Mouse (Mus musculus) cerebellum, adult 2 months (tissue): ENCODE results near the gene Cad. TPM values are rescaled to one million over a fixed set of nuclear protein-coding genes. Genes with fewer than 3 reads are reported as not detected.
"Not testable (repeated sequence)": the region's sequence is repeated elsewhere in the genome, so short reads cannot be mapped to it uniquely, and the experiment has no call there.

Source experiments
- DNase-seq, 2 experiments: peaks; one replicate each; pipeline ENCODE4 v3.0.0; 2021
- H3K27ac ChIP-seq: fragments of 200-500 bp; 2 replicates; pipeline ENCODE4 v1.5.1; 2012; ENCODE audit warnings: low read length, control low read depth, inconsistent platforms; ENCODE audit not compliant: insufficient read depth
- H3K27me3 ChIP-seq: fragments of 200-500 bp; 2 replicates; pipeline ENCODE4 v1.6.1; 2012; ENCODE audit warnings: inconsistent platforms, mild to moderate bottlenecking, low read length, moderate library complexity; ENCODE audit not compliant: control insufficient read depth, insufficient read depth
- H3K4me1 ChIP-seq: fragments of 200-500 bp; 2 replicates; pipeline ENCODE4 v1.6.1; 2011; ENCODE audit warnings: low read length; ENCODE audit not compliant: control insufficient read depth, insufficient read depth
- H3K4me3 ChIP-seq: fragments of 200-500 bp; replicated peaks from 2 replicates; pipeline ENCODE3; 2011; ENCODE audit warnings: mild to moderate bottlenecking, low read depth, low read length, control low read depth; ENCODE audit not compliant: insufficient read depth
- CTCF ChIP-seq: fragments of 200-500 bp; IDR thresholded peaks from 2 replicates; pipeline ENCODE4 v1.5.1; 2011; ENCODE audit warnings: low read depth, mild to moderate bottlenecking, control low read depth, low read length, moderate library complexity, borderline replicate concordance; ENCODE audit not compliant: insufficient read depth
- POLR2A ChIP-seq: fragments of 200-500 bp; IDR thresholded peaks from 2 replicates; pipeline ENCODE4 v1.6.1; 2011; ENCODE audit warnings: low read length, control low read depth, borderline replicate concordance; ENCODE audit not compliant: insufficient read depth
- WGBS: fragments of 180-500 bp; shearing (Covaris S2); methylation state at CpG from one replicate; pipeline ENCODE4 v1.1.7; 2018; 5-methylcytosine and 5-hydroxymethylcytosine counted together
- polyA plus RNA-seq: library from polyadenylated mRNA; depleted of rRNA; stranded (reverse); fragments of >200 nt; gene quantifications from 2 replicates; pipeline ENCODE4 v1.2.3, GENCODE M21; 2012

Cad gene
- polyA plus RNA-seq, 1 experiment, result 21.7 TPM

DNA sequence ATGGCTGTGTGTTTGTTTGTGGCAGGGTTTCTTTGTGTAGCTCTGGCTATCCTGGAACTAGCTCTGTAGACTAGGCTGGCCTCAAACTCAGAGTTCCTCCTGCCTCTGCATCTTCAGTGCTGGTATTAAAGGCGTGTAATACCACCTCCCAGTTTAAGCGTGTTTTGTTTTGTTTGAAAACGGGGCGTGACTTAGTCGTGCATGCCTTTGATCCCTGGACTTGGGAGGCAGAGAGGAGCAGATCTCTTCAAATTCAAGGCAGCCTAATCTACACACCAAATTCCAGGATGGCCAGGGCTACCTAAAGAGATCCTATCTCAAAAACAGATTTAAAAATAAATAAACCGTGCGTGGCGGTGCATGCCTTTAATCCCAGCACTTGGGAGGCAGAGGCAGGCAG lies 23.1 kb upstream of the Cad start:
- TF ChIP-seq POLR2A, result no peak
- TF ChIP-seq CTCF, result no peak
- Histone ChIP-seq H3K4me3 (no peak overlapping the region), H3K27me3 (no peaks in the 10 kb centered on the region; the same call in 1 of the 2 replicates), H3K27ac (no peak overlapping the region), H3K4me1 (no peaks in the 10 kb centered on the region)
- DNase-seq, result no peak
- 83% methylated on average over 8 of the region's 8 CpGs for WGBS

GRCm38 (mm10) chr5:31034669-31035068 lies 19.9 kb upstream of the Cad start:
- Histone ChIP-seq H3K27me3 (no peaks in the 10 kb centered on the region), H3K27ac (no peak overlapping the region), H3K4me3 (no peak overlapping the region), H3K4me1 (no peaks in the 10 kb centered on the region)
- 89% methylated on average over 6 of the region's 6 CpGs for WGBS
- no peak for DNase-seq
- no peak for TF ChIP-seq CTCF
- no peak for TF ChIP-seq POLR2A

- not testable (repeated sequence) for H3K27ac ChIP-seq, H3K4me3 ChIP-seq, DNase-seq, H3K27me3 ChIP-seq, H3K4me1 ChIP-seq
- WGBS, result 87% methylated on average over 11 of the region's 11 CpGs
Measured at GRCm38 (mm10) chr5:31036556-31036955, 18.0 kb upstream of the Cad start.

GRCm38 (mm10) chr5:31038171-31038845 lies 16.3 kb upstream of the Cad start:
- no peaks in the 10 kb centered on the region for H3K27me3 ChIP-seq
- 90% methylated on average over 7 of the region's 7 CpGs for WGBS

GRCm38 (mm10) chr5:31046416-31046815 lies 8.2 kb upstream of the Cad start:
- Histone ChIP-seq H3K27ac (no peak overlapping the region), H3K4me1 (no peaks in the 10 kb centered on the region), H3K27me3 (no peaks in the 10 kb centered on the region), H3K4me3 (no peak overlapping the region)
- DNase-seq, result no peak
- no peak for TF ChIP-seq POLR2A
- no peak for TF ChIP-seq CTCF
- 93% methylated on average over 6 of the region's 6 CpGs for WGBS

More at GRCm38 (mm10) chr5:31038171-31038845, 16.3 kb upstream of the Cad start:
- H3K4me3 ChIP-seq, result no peak overlapping the region
- no peak for DNase-seq
- TF ChIP-seq CTCF, result no peak
- no peak for TF ChIP-seq POLR2A
- no peak overlapping the region for H3K27ac ChIP-seq
- H3K4me1 ChIP-seq, result no peaks in the 10 kb centered on the region

DNA sequence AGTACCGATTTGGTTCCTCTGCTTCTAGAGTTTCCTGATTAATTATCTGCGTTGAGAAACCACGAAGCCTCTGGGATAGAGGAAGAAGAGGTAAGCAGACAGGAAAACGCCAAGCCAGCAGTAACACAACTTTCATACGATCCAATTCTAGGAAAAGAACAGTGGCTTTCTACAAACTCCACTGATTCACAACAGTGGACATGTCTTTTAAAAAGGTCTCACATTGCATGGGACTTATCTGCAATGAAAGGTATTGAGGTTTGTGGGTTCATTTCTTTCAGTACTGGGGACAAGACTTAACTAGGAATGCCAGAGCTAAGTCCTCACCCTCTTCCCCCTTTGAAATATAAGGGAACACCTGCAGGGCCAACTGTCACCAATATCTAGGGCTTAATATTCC lies 7.5 kb upstream of the Cad start:
- H3K27ac ChIP-seq, result no peak overlapping the region
- TF ChIP-seq POLR2A, result no peak
- TF ChIP-seq CTCF, result no peak
- no peaks in the 10 kb centered on the region for H3K27me3 ChIP-seq
- no peaks in the 10 kb centered on the region for H3K4me1 ChIP-seq
- 85% methylated on average over 5 of the region's 5 CpGs for WGBS
- H3K4me3 ChIP-seq, result no peak overlapping the region
- no peak for DNase-seq

DNA sequence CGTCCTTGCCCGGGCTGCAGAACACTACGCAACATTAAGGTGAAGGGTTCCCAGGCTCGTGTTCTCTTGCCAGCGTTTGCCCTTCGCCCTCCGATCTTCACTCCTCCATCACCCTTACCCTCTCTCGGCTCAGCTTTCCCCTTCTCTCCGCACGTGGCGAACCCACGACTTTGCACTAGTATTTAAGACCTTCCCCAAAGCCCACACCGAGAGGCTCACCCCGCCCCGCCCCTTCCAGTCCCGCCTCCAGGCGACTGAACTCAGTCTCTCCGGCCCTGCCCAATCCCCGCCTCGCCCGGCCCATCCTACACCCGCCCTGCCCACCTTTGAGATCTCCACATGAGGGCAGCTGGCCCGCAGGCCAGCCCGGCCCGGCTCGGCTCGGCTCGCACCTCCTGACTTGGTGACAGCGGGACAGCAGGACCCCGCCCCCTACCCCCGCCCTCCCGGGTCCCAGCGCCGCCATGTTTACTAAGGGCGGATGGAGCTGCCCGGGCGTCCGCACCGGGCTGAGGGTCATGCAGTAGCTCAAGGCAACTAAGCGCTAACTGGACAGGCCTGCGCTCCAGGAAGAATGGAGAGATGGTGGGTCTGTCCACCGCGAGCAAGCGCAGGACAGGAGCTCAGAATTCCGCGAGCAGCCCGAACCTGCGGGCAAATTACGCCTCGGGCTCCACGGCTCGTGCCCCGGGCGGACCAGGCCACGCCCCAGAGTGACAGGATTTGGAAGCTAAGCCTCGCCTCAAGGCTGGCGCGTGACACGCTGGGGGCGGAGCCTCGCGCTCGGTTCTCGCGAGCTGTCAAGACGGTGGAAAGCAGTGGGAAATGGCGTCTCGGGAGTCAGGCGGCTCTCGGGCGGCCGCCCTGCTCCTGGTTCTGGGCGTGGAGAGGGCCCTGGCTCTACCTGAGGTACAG lies 6.5 kb upstream of the Cad start, which contains the start of gene Atraid:
Atraid (plus strand) TSS at position 465 of the 915 bp plus-strand sequence.
- TF ChIP-seq CTCF (no peak), POLR2A (peak; percentile 97)
- whole genome bisulfite sequencing, result under 1% methylated on average over 73 of the region's 73 CpGs
- Histone ChIP-seq H3K27ac (peak within 1 kb of the TSS; percentile 90), H3K27me3 (no peaks in the 10 kb centered on the region), H3K4me1 (no peaks in the 10 kb centered on the region), H3K4me3 (peak within 1 kb of the TSS; percentile 88)
- peak; percentile 99 for DNase-seq
